In the genomic region with DNA sequence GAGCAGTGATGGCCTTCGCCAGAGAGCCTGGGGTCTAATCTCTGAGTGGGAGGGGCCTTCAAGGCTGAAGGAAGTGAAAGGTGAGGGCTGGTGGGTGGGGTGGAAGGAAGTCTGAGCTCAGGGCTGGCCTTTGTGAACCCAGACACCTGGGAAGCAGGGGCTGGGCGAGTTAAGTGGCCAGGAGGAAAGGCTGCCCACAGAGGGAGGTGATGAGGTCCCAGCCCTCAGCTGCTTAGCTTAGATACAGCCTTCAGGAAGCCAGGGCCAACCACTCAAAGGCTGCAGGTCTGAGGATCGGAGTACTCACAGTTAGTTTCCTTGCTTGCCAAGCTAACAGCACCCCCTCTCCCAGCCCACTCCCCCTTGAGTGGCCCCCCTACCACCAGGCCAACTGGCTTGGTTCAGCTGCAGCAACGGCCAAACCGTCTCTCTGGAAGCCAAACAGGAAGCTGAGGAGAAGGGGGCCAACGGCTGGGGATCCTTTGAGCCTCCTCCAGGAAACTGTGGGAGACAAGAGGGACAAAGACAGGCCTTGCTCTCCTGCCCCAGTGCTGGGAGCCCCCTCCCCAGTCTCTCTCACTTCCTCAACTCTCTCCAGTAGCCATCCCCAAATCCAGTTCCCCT, we compare ENCODE assay signal across 8 mouse cellular contexts. TPM values are rescaled to one million over a fixed set of nuclear protein-coding genes. Genes with fewer than 3 reads are reported as not detected.
DNase-seq lines count a peak whose midpoint lies in the region; ATAC-seq and TF ChIP-seq lines count a peak whose summit lies in the region.

No protein-coding gene starts in this region.

- 0 out of 2 replicates have a peak, but pooled peaks have one; percentile 9 for ATAC-seq in midbrain, embryonic 13.5 days
- ATAC-seq in midbrain, embryonic 11.5 days (ENCODE audit: low FRiP score): no peak
- ATAC-seq in heart, embryonic 14.5 days (ENCODE audit: insufficient number of reproducible peaks, insufficient read depth, low FRiP score, low read depth): peak; percentile 18; the same call in 1 of the 2 replicates
- ATAC-seq in liver, embryonic 14.5 days (ENCODE audit: insufficient read depth): peak; percentile 19; the same call in 1 of the 2 replicates

- no peak; the same call in 1 of the 2 replicates for TF ChIP-seq EP300 in liver, embryonic 14.5 days (IDR thresholded peaks at IDR 0.05; ENCODE audit: low read depth)

- H3K27me3 ChIP-seq in midbrain, embryonic 13.5 days: peaks cover 11% of the 10 kb centered on the region; the same call in 1 of the 2 replicates
- H3K27me3 ChIP-seq in midbrain, embryonic 11.5 days (ENCODE audit: control insufficient read depth, insufficient read depth, low read length): no peaks in the 10 kb centered on the region; the same call in 1 of the 2 replicates
- no peaks in the 10 kb centered on the region for H3K27me3 ChIP-seq in heart, embryonic 14.5 days (ENCODE audit: control insufficient read depth, insufficient read depth, low read length)
- no peaks in the 10 kb centered on the region for H3K27me3 ChIP-seq in liver, embryonic 14.5 days (ENCODE audit: control insufficient read depth, insufficient read depth, low read length)

- no peaks in the 10 kb centered on the region for H3K36me3 ChIP-seq in midbrain, embryonic 13.5 days
- no peaks in the 10 kb centered on the region for H3K36me3 ChIP-seq in midbrain, embryonic 11.5 days (ENCODE audit: control insufficient read depth, insufficient read depth, low read length)
- H3K36me3 ChIP-seq in heart, embryonic 14.5 days (ENCODE audit: control insufficient read depth, insufficient read depth, low read length): no peaks in the 10 kb centered on the region
- no peaks in the 10 kb centered on the region for H3K36me3 ChIP-seq in liver, embryonic 14.5 days (replicated peaks; ENCODE audit: control insufficient read depth, insufficient read depth, low read depth)

- no peak overlapping the region for H3K4me2 ChIP-seq in midbrain, embryonic 13.5 days (replicated peaks)
- no peak overlapping the region for H3K4me2 ChIP-seq in midbrain, embryonic 11.5 days
- no peak overlapping the region for H3K4me2 ChIP-seq in heart, embryonic 14.5 days (ENCODE audit: low read length)
- no peak overlapping the region for H3K4me2 ChIP-seq in liver, embryonic 14.5 days (ENCODE audit: low read depth)

- TF ChIP-seq CTCF in liver, embryonic 14.5 days (IDR thresholded peaks at IDR 0.05; ENCODE audit: low read depth): no peak; the same call in 1 of the 2 replicates

- H3K27ac ChIP-seq in midbrain, embryonic 13.5 days: no peak overlapping the region
- no peak overlapping the region for H3K27ac ChIP-seq in midbrain, embryonic 11.5 days (ENCODE audit: low read depth, low read length)
- H3K27ac ChIP-seq in heart, embryonic 14.5 days (replicated peaks in 1 of 2; ENCODE audit: control insufficient read depth in 1 of 2, insufficient read depth in 1 of 2, low read depth in 2 of 2, low read length in 2 of 2): peak overlapping the region in 1 of 2 experiments; percentile 55; a peak in 2 of 4 replicates
- H3K27ac ChIP-seq in liver, embryonic 14.5 days: peak overlapping the region; percentile 10

- peak; percentile 63 to 78 for DNase-seq in cerebellum, postnatal 10 days
- DNase-seq in cerebellum, adult 11 months: no peak
- no peak for DNase-seq in midbrain, embryonic 11.5 days (ENCODE audit: low spot score, missing footprints)
- no peak for DNase-seq in liver, embryonic 14.5 days (ENCODE audit: low read depth in 3 of 3, low spot score in 3 of 3)
- peak; percentile 65 for DNase-seq in thymus, postnatal 0 days (ENCODE audit: low spot score)
- no peak for DNase-seq in layer of hippocampus, postnatal 36 days

- 0 out of 2 replicates have a peak, but pooled peaks cover 8% of the 10 kb centered on the region for H3K4me1 ChIP-seq in midbrain, embryonic 13.5 days (replicated peaks)
- H3K4me1 ChIP-seq in midbrain, embryonic 11.5 days (ENCODE audit: control insufficient read depth, insufficient read depth, low read length): no peaks in the 10 kb centered on the region
- peaks cover 24 to 30% of the 10 kb centered on the region in 2 experiments for H3K4me1 ChIP-seq in heart, embryonic 14.5 days (ENCODE audit: control insufficient read depth in 2 of 2, insufficient read depth in 2 of 2, low read length in 2 of 2)
- H3K4me1 ChIP-seq in liver, embryonic 14.5 days (replicated peaks; ENCODE audit: control insufficient read depth in 2 of 2, insufficient read depth in 2 of 2, low read length in 1 of 2): peaks cover 8 to 28% of the 10 kb centered on the region in 2 experiments

- no peak overlapping the region for H3K9ac ChIP-seq in midbrain, embryonic 13.5 days (replicated peaks)
- no peak overlapping the region for H3K9ac ChIP-seq in midbrain, embryonic 11.5 days (ENCODE audit: low read length)
- H3K9ac ChIP-seq in heart, embryonic 14.5 days (ENCODE audit: low read length): no peak overlapping the region
- H3K9ac ChIP-seq in liver, embryonic 14.5 days (replicated peaks): peak overlapping the region; percentile 28; the same call in 1 of the 2 replicates

- H3K9me3 ChIP-seq in midbrain, embryonic 13.5 days: no peaks in the 10 kb centered on the region
- no peaks in the 10 kb centered on the region for H3K9me3 ChIP-seq in midbrain, embryonic 11.5 days (ENCODE audit: control insufficient read depth, low read length)
- no peaks in the 10 kb centered on the region for H3K9me3 ChIP-seq in heart, embryonic 14.5 days (ENCODE audit: control insufficient read depth, low read length)
- no peaks in the 10 kb centered on the region for H3K9me3 ChIP-seq in liver, embryonic 14.5 days (ENCODE audit: control insufficient read depth, low read length)

- WGBS in midbrain, embryonic 13.5 days: 53% methylated on average over 6 of the region's 6 CpGs
- 57% methylated on average over 6 of the region's 6 CpGs for WGBS in midbrain, embryonic 11.5 days
- WGBS in heart, embryonic 14.5 days: 37% methylated on average over 6 of the region's 6 CpGs
- WGBS in liver, embryonic 14.5 days (ENCODE audit: insufficient replicate concordance): 13% methylated on average over 6 of the region's 6 CpGs

- no peak overlapping the region for H3K4me3 ChIP-seq in midbrain, embryonic 13.5 days (replicated peaks)
- H3K4me3 ChIP-seq in midbrain, embryonic 11.5 days (ENCODE audit: low read depth, low read length): no peak overlapping the region
- no peak overlapping the region for H3K4me3 ChIP-seq in heart, embryonic 14.5 days (ENCODE audit: control insufficient read depth in 1 of 2, insufficient read depth in 1 of 2, low read depth in 1 of 2, low read length in 2 of 2)
- no peak overlapping the region for H3K4me3 ChIP-seq in liver, embryonic 14.5 days (ENCODE audit: insufficient read depth in 1 of 2, low read depth in 2 of 2, low read length in 2 of 2)

RNA-seq across cellular contexts. Expression of a gene that starts 26.4 kb away (rescaled TPM):
- 3.6 and 4.4 TPM in 2 replicates for polyA plus RNA-seq in midbrain, embryonic 13.5 days (2015; fragmentation: Nextera tagmentation; extraction: Ambion mirVana)
- 14.4 and 14.6 TPM in 2 replicates for polyA plus RNA-seq in midbrain, embryonic 11.5 days (2014; fragmentation: Nextera tagmentation; extraction: Ambion mirVana)
- 8.5 and 9.6 TPM in 2 replicates for polyA plus RNA-seq in heart, embryonic 14.5 days (2014; fragmentation: Nextera tagmentation; extraction: Ambion mirVana)
- 22.7 and 27.3 TPM in 2 replicates for polyA plus RNA-seq in liver, embryonic 14.5 days (2012; rRNA removed)
- 9.9 and 11.6 TPM in 2 replicates for polyA plus RNA-seq in liver, embryonic 14.5 days (2014; fragmentation: Nextera tagmentation; extraction: Ambion mirVana)
- 28.4 and 35.1 TPM in 2 replicates for polyA plus RNA-seq in thymus, postnatal 0 days (2015; fragmentation: Nextera tagmentation; extraction: Ambion mirVana)
- total RNA-seq in layer of hippocampus, postnatal 36 days (2021): 10 to 100 TPM; 20.8 to 22.3 TPM

Comparison
In these comparisons a context has a peak if more than half of its experiments do, and no peak if none do; other contexts are left out.
1. DNase-seq: peak in cerebellum, postnatal 10 days (2 of 2) and thymus, postnatal 0 days (single experiment); none in cerebellum, adult 11 months (single experiment), midbrain, embryonic 11.5 days (single experiment), liver, embryonic 14.5 days (0 of 3) and layer of hippocampus, postnatal 36 days (0 of 2).